Mouse (Mus musculus): ENCODE data around the gene Trp63.

The Trp63 gene

GRCm38 (mm10) chr16:25871503-25871902 lies 187.9 kb downstream of the Trp63 start:
- no peak for DNase-seq (ENCODE audit: low spot score in 2 of 2)

- no peak for DNase-seq (ENCODE audit: low spot score in 2 of 2)
Observed at GRCm38 (mm10) chr16:25875681-25876080, 192.1 kb downstream of the Trp63 start.

GRCm38 (mm10) chr16:25877416-25877965 lies 193.9 kb downstream of the Trp63 start:
- DNase-seq (ENCODE audit: low spot score in 2 of 2), result no peak

GRCm38 (mm10) chr16:25878116-25878515 lies 194.6 kb downstream of the Trp63 start:
- no peak for DNase-seq (ENCODE audit: low spot score in 2 of 2)

- no peak for DNase-seq (ENCODE audit: low spot score in 2 of 2)
Observed at GRCm38 (mm10) chr16:25899071-25899470, 215.5 kb downstream of the Trp63 start.

GRCm38 (mm10) chr16:25899657-25900056 lies 216.1 kb downstream of the Trp63 start:
- DNase-seq (ENCODE audit: low spot score in 2 of 2), result no peak

- DNase-seq (ENCODE audit: low spot score in 2 of 2), result no peak
Observed at GRCm38 (mm10) chr16:25900389-25900908, 216.9 kb downstream of the Trp63 start.

- no peak for DNase-seq (ENCODE audit: low spot score in 2 of 2)
Observed at GRCm38 (mm10) chr16:25912185-25912584, 228.6 kb downstream of the Trp63 start.

GRCm38 (mm10) chr16:25934181-25934580 lies 250.6 kb downstream of the Trp63 start:
- no peak for DNase-seq (ENCODE audit: low spot score in 2 of 2)
